Mouse (Mus musculus): ENCODE measurements at regions not wholly inside any gene's neighbourhood (a gene's known extent, or its start where the extent isn't known, plus 50 kb on each side); places are given as distances from the start of the nearest gene placed in this dataset.

DNA sequence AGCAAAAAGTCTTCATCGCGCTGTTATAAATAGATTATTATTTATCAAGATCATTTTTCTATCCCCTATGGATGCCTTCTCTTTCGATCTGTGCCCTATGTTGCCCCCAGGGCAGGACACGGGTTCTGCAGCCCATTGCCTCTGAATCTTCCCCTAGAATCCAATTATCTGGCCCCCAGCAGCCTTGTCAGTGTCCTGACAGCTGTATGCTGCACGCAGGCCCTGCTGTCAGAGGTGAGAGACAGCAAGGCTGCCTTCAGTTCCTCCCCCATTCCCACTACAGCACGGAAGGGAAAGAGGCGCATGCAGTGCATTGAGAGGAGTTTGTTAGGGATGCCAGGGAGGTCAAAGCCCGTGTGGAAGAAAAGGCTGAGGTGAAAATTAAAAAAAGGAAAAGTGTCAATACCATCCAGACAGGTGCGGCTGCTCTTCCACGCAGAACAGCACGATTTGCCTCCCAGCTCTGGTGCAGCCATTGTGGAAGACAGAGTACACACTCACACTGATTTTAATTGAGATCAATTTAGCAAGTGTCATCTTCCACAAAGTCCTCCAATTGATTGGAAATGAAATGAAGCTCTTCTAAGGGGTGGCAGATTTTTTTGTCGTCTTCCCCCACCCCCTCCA is 165.1 kb downstream of the Samd5 start:
- no peak overlapping the region for H3K27ac ChIP-seq (ENCODE audit: insufficient read depth, low read depth)
- no peak overlapping the region for H3K4me3 ChIP-seq (replicated peaks in 1 of 3; ENCODE audit: low read depth in 2 of 3, low read length in 2 of 3, poor library complexity in 1 of 3)
- no peak for DNase-seq (ENCODE audit: extremely low read depth)
- dilution Hi-C loops (cut with MboI; ENCODE audit: extremely low pct_ligation_motif_present, extremely low pct_unique_long_range_greater_than_20kb, low sequenced_read_pairs) (no loop called here), in situ Hi-C loops (cut with MboI; ENCODE audit: low pct_ligation_motif_present, low pct_unique_long_range_greater_than_20kb, low sequenced_read_pairs) (no loop called here)
- H3K9me3 ChIP-seq (replicated peaks; ENCODE audit: low read length) = no peaks in the 10 kb centered on the region
- TF ChIP-seq BHLHE40 (IDR thresholded peaks at IDR 0.05; ENCODE audit: low read depth, low read length) (no peak), GABPA (IDR thresholded peaks at IDR 0.05; ENCODE audit: insufficient replicate concordance, low read depth, low read length) (no peak), IRF4 (IDR thresholded peaks at IDR 0.05; ENCODE audit: low read depth, low read length) (no peak), POLR2A (IDR thresholded peaks at IDR 0.05; ENCODE audit: low read depth, low read length) (no peak), SMC3 (IDR thresholded peaks at IDR 0.05; ENCODE audit: low read depth, low read length) (no peak), MXI1 (IDR thresholded peaks at IDR 0.05; ENCODE audit: low read depth, low read length) (no peak), MAFK (IDR thresholded peaks at IDR 0.05; ENCODE audit: insufficient replicate concordance, low read length) (no peak), ZMIZ1 (IDR thresholded peaks at IDR 0.05; ENCODE audit: low read depth, low read length) (no peak)
- no peaks in the 10 kb centered on the region for H3K27me3 ChIP-seq (replicated peaks)
- no peaks in the 10 kb centered on the region for H3K36me3 ChIP-seq (replicated peaks in 1 of 2; ENCODE audit: control insufficient read depth in 1 of 2, insufficient read depth in 1 of 2, low read length in 1 of 2)
- H3K4me1 ChIP-seq (ENCODE audit: control insufficient read depth in 1 of 2, insufficient read depth in 2 of 2) = no peaks in the 10 kb centered on the region
- no peak overlapping the region for H3K9ac ChIP-seq (ENCODE audit: insufficient read depth, low read depth)
- no peak overlapping the region; the same call in 1 of the 2 replicates for H3K4me2 ChIP-seq (ENCODE audit: insufficient read depth, low read depth, poor library complexity, severe bottlenecking)
- H3K79me2 ChIP-seq (replicated peaks; ENCODE audit: control insufficient read depth, extremely low read depth, insufficient read depth, poor library complexity, severe bottlenecking) = no peaks in the 10 kb centered on the region

DNA sequence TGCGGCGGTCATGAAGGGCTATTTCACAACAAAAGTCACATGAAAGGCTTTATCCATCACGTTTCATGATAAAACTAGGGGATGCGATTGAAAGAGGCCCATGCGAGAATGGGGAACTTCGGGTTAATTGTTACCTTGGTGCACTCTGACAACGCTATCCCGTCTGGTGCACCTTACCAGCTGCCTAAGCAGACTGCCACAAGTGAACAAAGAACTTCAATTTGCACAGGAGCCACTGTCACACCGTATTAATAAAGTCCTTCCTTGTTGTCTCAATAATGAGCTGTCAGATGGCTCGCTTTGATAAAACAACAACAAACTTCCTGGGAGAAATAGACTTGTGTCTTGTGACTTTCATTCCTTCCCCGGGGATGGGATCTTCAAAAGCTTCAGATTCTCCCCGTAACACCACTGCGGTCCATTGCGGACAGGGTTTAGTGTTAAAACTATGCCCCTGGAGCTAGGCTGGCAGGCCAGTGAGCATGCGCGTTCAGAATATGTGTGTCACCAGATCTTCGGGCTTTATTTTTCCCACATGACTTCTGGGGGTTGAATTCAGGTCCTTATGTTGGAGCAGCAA is 165.8 kb downstream of the Samd5 start:
- in situ Hi-C loops (cut with MboI; ENCODE audit: low pct_ligation_motif_present, low pct_unique_long_range_greater_than_20kb, low sequenced_read_pairs) (no loop called here), dilution Hi-C loops (cut with MboI; ENCODE audit: extremely low pct_ligation_motif_present, extremely low pct_unique_long_range_greater_than_20kb, low sequenced_read_pairs) (no loop called here)
- H3K9ac ChIP-seq (ENCODE audit: insufficient read depth, low read depth) = no peak overlapping the region
- no peaks in the 10 kb centered on the region for H3K79me2 ChIP-seq (replicated peaks; ENCODE audit: control insufficient read depth, extremely low read depth, insufficient read depth, poor library complexity, severe bottlenecking)
- H3K4me3 ChIP-seq (replicated peaks in 1 of 3; ENCODE audit: low read depth in 2 of 3, low read length in 2 of 3, poor library complexity in 1 of 3) = no peak overlapping the region
- H3K9me3 ChIP-seq (replicated peaks; ENCODE audit: low read length) = no peaks in the 10 kb centered on the region
- DNase-seq (ENCODE audit: extremely low read depth) = no peak
- no peak overlapping the region for H3K27ac ChIP-seq (ENCODE audit: insufficient read depth, low read depth)
- H3K27me3 ChIP-seq (replicated peaks) = no peaks in the 10 kb centered on the region
- H3K4me2 ChIP-seq (ENCODE audit: insufficient read depth, low read depth, poor library complexity, severe bottlenecking) = no peak overlapping the region; the same call in 1 of the 2 replicates
- H3K36me3 ChIP-seq (replicated peaks in 1 of 2; ENCODE audit: control insufficient read depth in 1 of 2, insufficient read depth in 1 of 2, low read length in 1 of 2) = no peaks in the 10 kb centered on the region
- no peaks in the 10 kb centered on the region for H3K4me1 ChIP-seq (ENCODE audit: control insufficient read depth in 1 of 2, insufficient read depth in 2 of 2)
- TF ChIP-seq MAFK (IDR thresholded peaks at IDR 0.05; ENCODE audit: insufficient replicate concordance, low read length) (no peak), POLR2AphosphoS2 (IDR thresholded peaks at IDR 0.05; ENCODE audit: low read depth, low read length) (no peak), SIN3A (IDR thresholded peaks at IDR 0.05; ENCODE audit: low read length) (no peak), SMC3 (IDR thresholded peaks at IDR 0.05; ENCODE audit: low read depth, low read length) (no peak), ETS1 (conservative IDR thresholded peaks at IDR 0.05; ENCODE audit: low read depth, low read length) (no peak), RAD21 (IDR thresholded peaks at IDR 0.05; ENCODE audit: low read depth, low read length) (no peak), ZC3H11A (IDR thresholded peaks at IDR 0.05; ENCODE audit: low read depth, low read length) (no peak), JUND (conservative IDR thresholded peaks at IDR 0.05; ENCODE audit: low read depth, low read length) (no peak), NRF1 (IDR thresholded peaks at IDR 0.05; ENCODE audit: low read depth, low read length) (no peak), MEF2A (IDR thresholded peaks at IDR 0.05; ENCODE audit: borderline replicate concordance, low read depth, low read length) (no peak), ZMIZ1 (IDR thresholded peaks at IDR 0.05; ENCODE audit: low read depth, low read length) (no peak), EP300 (IDR thresholded peaks at IDR 0.05; ENCODE audit: low read length) (no peak), TBP (conservative IDR thresholded peaks at IDR 0.05; ENCODE audit: low read depth, low read length) (no peak), ELF1 (IDR thresholded peaks at IDR 0.05; ENCODE audit: low read depth, low read length) (no peak), TCF12 (IDR thresholded peaks at IDR 0.05; ENCODE audit: low read depth, low read length) (no peak), USF1 (IDR thresholded peaks at IDR 0.05; ENCODE audit: low read depth, low read length) (no peak)

Measured in CH12.LX (cell line).